Mouse (Mus musculus) layer of hippocampus, postnatal 14 days (tissue): ENCODE data around the gene Otulinl. TPM values are rescaled to one million over a fixed set of nuclear protein-coding genes. Genes with fewer than 3 reads are reported as not detected.
A peak's percentile ranks its signal among the peaks of the same experiment; 100 is the strongest.

Experiments
- DNase-seq, 2 experiments: peaks; one replicate each; pipeline ENCODE4 v3.0.0; 2021 to 2022; ENCODE audit warnings: low spot score in 2 of 2, mixed read lengths in 1 of 2
- total RNA-seq, 2 experiments: library from RNA; stranded (reverse); gene quantifications; 2 replicates each; pipeline ENCODE4 v1.2.3; 2021

The Otulinl gene
- total RNA-seq, 2 experiments from 2014 or later: 31.1 to 32.0 TPM

- no peak for DNase-seq
These were observed 1.2 kb upstream of the Otulinl start for GRCm38 (mm10) chr15:27682619-27683018.

- no peak for DNase-seq
These were observed 382 bp downstream of the Otulinl start for GRCm38 (mm10) chr15:27680997-27681396.

- DNase-seq: no peak
These were observed 2.9 kb downstream of the Otulinl start for GRCm38 (mm10) chr15:27678511-27678910.

DNA sequence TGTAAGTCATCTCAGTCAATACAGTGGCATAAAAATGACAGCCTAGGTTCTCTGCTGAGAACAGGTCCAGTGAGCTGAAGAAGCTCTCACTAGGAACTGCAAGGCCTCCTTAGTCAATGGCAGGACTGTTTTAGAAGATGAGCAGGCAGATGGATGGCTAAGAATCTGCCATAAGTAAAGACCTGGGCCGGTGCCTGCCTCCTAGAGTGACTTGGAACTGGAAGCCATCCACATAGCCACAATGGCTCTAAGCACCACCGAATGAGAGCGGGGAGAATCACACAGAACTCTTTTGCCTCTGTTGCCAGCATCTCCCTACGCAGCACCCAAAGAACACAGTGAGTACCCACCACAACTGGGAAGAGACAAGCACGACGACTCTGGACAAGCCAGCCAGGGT, 3.6 kb downstream of the Otulinl start:
- no peak for DNase-seq

GRCm38 (mm10) chr15:27676211-27676610, 5.2 kb downstream of the Otulinl start:
- no peak for DNase-seq

DNA sequence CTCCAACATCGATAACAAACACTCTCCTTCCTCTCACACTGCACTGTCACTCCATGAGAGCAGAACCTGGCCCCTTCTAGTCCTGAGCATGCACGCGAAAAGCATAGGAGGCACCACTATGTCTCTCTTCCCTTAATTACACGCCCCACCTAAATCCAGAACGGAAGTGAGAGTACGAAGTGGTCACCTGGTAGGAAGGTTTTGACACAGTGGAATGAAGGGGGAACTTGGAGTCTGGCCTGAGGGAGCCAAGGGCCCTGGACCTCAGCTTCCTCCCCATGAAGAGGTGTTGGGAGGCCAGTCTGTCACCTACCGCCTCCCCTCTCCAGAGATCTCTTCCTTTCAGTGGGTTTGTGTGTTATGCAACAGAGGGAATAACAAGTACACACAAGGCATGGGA, 6.3 kb downstream of the Otulinl start:
- DNase-seq: no peak

DNA sequence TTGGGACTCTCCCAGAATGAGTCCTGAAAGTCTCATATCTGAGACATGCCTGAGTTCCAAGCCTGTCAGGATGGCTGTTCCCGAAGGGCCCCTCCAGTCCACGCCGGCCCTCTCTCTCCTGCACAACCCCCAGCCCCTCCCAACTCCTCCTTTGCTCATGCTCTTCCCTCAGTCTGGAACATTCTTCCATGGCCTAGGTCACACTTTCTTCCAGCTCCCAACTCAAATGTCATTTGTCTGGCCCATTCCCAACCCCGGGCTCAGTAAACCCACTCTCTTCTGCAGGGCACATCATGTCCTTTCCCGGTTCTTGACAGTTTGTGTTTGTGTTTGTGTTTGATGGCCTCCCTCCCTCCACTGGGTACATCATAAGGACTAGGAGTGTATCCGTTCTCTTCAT, 7.3 kb downstream of the Otulinl start:
- DNase-seq: no peak

DNA sequence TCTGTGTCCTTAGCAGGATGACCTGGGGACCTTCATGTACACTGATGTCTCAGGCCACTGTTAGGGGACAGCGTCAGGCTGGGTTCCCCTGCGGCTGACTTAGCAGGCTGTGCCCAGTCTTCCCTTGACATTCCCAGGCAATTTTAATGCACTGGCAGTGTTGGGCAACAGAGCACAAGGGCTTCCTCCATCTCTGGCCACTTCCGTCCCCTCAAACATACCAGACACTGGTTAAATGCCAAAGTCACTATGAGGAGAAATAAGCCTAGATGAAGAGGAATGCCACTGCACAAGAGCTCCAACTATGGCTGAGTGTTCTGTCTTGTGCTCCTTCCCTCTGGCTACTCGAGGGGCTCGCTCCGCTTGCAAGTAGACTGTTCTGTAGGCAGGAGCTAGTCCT, 8.2 kb downstream of the Otulinl start:
- no peak for DNase-seq

DNA sequence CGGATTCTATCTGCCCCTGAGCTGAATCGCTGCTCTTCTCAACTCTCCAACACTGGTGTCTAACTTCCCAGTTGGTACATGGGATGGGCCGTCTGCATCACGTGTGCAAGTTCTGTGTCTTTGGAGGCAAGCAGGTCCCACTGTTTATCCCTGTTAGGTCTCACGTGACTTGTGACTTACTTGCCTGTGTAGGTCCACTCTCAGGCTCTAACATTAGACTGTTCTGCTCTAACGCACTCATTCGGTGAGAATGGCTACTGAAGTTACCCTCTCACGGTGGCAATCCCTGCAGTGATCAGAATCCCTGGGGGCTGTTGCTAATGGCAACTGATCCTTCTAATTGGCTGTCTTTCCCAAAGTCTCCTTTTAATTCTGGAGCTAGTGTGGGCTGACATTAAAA, 9.1 kb downstream of the Otulinl start:
- DNase-seq: no peak

GRCm38 (mm10) chr15:27671612-27672245, 9.7 kb downstream of the Otulinl start:
- DNase-seq: no peak

- no peak for DNase-seq
These were observed 10.7 kb downstream of the Otulinl start for GRCm38 (mm10) chr15:27670708-27671107.

DNA sequence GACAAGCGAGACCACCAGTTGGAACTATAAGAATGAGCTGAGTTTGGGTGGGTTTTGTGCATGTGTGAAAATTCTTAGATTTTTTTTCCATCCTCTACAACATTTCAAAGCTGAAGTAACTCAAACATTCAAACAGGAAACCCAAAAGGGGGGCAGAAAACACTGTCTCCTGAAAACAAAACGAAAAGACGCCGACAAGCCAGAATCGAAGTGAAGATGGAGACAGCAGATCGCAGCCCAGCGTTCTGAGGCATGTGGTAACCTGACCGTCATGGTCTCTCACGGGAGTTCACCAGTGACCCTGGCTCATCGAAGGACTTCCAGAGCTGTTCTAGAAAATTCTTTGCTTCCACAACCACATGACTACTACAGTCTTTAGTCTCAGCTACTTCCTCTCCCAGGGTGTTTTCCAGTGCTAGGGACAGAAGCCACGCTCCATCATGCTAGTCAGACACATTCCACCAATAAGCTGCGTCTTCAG, 11.4 kb downstream of the Otulinl start:
- DNase-seq: no peak

GRCm38 (mm10) chr15:27669276-27669675, 12.1 kb downstream of the Otulinl start:
- peak in 1 of 2 experiments; percentile 47 for DNase-seq

DNA sequence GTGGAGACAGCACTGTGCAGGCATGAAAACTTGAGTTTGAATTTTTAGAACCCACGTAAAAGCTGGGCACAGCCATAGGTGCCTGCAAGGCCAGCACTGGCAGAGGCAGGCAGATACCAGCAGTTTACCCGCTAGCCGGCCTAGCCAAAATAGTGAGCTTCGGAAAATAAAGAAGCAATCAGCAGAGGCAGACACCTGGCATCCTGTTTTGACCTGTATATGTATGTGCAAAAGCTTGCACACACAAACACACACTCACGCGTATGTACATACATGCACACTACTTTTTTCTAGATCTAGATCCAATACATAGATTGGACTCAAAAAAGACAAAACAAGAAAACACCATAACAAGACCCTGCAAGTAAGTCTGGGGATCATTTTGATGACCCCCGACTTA, 12.8 kb downstream of the Otulinl start:
- no peak for DNase-seq

DNA sequence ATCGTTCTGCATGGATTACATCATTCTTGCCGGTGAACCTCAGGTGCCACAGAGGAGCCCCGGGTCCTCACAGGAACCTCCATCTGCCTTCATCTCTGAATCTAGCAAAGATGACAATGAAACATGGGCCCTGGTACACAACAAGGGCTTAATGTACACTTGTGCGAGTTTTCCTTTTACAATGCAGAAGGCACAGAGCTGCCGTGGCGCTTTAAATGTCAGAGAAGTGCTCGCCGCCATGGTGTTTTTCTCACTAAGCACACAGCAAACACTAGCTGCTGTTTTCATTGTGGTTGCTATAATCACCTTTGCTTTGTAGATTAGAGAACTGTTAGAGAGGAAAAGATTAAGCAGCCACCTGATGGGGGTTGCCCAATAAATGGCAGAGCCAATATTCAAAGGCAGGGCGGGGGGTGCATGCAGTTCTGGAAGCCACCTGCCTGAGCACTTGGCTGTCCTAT, 13.3 kb downstream of the Otulinl start:
- DNase-seq: no peak

- DNase-seq: no peak
These were observed 14.4 kb downstream of the Otulinl start for GRCm38 (mm10) chr15:27666911-27667539.

DNA sequence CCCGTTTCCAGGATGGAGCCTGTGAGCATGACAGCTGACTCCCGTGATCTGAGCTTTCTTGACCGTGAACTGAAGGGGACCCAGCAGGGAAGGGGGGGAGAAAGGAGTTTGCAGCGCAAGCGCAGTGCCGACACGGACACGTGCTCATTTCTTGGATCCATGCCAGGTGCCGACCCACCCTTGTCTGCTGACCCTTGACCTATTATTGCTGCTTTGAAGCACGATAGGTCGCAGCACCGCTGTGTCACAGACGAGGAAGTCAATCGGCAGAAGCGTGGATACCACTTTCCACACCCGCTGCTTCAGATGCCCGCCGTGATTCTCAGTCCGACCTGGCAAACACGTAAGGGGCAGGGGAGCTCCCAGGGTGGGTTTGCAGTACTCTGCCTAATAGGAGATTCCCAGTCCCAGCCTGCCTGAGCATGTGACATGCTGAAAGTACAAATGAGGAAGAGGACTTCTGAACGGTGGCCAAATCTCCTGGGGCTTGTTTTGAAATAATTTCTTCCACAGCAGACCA, 15.9 kb downstream of the Otulinl start:
- no peak for DNase-seq

DNA sequence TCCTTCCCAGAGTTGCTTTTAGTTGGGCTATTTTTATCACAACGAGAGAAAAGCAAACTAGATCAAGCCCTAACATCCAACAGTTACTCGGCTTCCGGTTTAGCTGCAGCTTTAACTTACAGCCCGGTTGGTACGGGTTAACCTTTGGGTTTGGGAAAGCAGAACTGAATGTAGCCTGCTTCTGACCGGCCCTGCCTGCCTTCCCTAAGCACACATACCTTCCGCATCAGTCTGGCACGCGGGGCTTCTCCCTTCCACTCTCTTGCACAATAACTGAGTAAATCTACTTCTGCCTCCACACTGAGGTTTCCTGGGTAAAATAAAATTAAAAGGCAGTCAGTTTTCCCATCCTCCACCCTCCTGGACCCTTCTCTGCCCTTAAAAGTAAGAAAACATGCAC, 17.3 kb downstream of the Otulinl start:
- no peak for DNase-seq

DNA sequence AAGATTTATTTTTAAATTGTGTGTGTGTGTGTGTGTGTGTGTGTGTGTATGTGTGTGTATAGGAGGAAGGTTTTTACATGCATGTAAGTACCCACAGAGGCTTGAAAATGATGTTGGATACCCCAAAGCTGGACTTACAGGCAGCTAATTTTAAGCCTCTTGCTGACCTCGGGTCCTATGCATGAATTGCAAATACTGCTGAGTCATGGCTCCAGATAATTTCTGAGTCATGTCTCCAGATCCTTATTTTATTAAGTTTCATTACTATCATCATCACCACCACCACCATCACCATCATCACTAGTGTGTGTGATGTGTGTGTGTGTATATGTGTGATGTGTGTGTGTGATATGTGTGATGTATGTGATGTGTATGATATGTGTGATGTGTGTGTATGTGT, 18.7 kb downstream of the Otulinl start:
- no peak for DNase-seq

DNA sequence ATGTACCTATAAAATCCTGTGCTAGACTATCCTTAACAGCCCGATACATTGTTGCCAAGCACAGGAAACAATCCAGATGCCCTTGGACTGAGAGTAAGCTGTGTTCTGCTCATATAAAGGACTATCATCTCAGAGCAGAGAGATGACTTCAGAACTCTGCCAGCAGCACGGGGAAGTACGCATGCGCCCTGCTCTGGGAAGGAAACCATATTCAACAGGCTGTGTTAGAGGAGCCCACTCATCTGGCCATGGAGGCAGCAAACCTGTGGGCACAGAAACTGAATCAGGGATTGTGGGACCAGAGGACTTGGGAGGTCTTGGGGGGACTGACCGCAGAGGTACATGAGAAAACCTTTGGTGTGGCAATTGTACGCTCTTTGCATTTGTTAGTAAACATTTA, 19.7 kb downstream of the Otulinl start:
- DNase-seq: no peak

- peak; percentile 84 to 86 for DNase-seq
These were observed 21.7 kb downstream of the Otulinl start for GRCm38 (mm10) chr15:27659592-27660244.

DNA sequence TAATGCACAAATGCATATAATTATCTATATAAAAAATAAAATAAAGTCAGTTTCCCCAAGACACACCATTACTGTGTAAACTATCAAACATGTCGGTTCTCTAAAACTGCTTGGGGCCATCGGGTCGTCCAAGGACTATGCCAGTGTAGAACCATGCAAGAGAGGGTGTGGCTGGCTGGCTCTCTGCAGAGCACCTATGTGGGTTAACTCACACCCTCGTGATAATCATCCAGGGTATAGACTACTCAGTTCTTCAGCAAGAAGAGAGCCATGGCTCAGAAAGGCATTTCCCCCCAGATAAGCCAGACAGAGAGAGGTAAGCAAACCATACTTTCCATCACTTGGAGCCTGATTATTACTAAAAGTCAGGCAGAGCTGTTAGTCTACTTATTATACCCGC, 22.2 kb downstream of the Otulinl start:
- no peak for DNase-seq
